Mouse (Mus musculus) liver, embryonic 15.5 days (tissue): ENCODE measurements around the gene Ildr1. TPM values are rescaled to one million over a fixed set of nuclear protein-coding genes. Genes with fewer than 3 reads are reported as not detected.

Experiments
- ATAC-seq: fragments of 200-750 bp; cut with Nextera tagmentation; 2 replicates; pipeline ENCODE4 v1.8.0; 2017; ENCODE audit warnings: moderate number of reproducible peaks, mild to moderate bottlenecking, moderate library complexity; ENCODE audit not compliant: insufficient read depth
- H3K27ac ChIP-seq: fragments of 300-500 bp; sonication (generic); replicated peaks from 2 replicates; pipeline ENCODE4 v1.5.1; 2015; ENCODE audit warnings: mild to moderate bottlenecking, inconsistent platforms
- H3K27me3 ChIP-seq: fragments of 300-500 bp; sonication (generic); 2 replicates; pipeline ENCODE4 v1.6.1; 2015; ENCODE audit warnings: mild to moderate bottlenecking, inconsistent platforms
- H3K36me3 ChIP-seq: fragments of 300-500 bp; sonication (generic); replicated peaks from 2 replicates; pipeline ENCODE4 v1.6.1; 2015; ENCODE audit warnings: moderate library complexity, mild to moderate bottlenecking, inconsistent platforms
- H3K4me1 ChIP-seq: fragments of 300-500 bp; sonication (generic); replicated peaks from 2 replicates; pipeline ENCODE4 v1.6.1; 2015; ENCODE audit warnings: inconsistent platforms
- H3K4me2 ChIP-seq: fragments of 300-500 bp; sonication (generic); 2 replicates; pipeline ENCODE4 v1.6.1; 2015; ENCODE audit warnings: moderate library complexity, mild to moderate bottlenecking, inconsistent platforms
- H3K4me3 ChIP-seq: fragments of 300-500 bp; sonication (generic); replicated peaks from 2 replicates; pipeline ENCODE4 v1.5.1; 2015; ENCODE audit warnings: mild to moderate bottlenecking, inconsistent platforms
- H3K9ac ChIP-seq: fragments of 300-500 bp; sonication (generic); 2 replicates; pipeline ENCODE4 v1.6.1; 2015; ENCODE audit warnings: moderate library complexity, mild to moderate bottlenecking, inconsistent platforms
- H3K9me3 ChIP-seq: fragments of 300-500 bp; sonication (generic); replicated peaks from 2 replicates; pipeline ENCODE4 v1.6.1; 2016; ENCODE audit warnings: inconsistent platforms
- WGBS: fragments of 180-500 bp; shearing (Covaris S2); methylation state at CpG from one replicate; pipeline ENCODE4 v1.1.7; 2015; ENCODE audit warnings: mixed read lengths; ENCODE audit not compliant: insufficient replicate concordance; 5-methylcytosine and 5-hydroxymethylcytosine counted together
- polyA plus RNA-seq: library from polyadenylated mRNA; unstranded; fragments of >200 nt; fragmentation: Nextera tagmentation; extraction: Ambion mirVana; gene quantifications from 2 replicates; pipeline ENCODE4 v1.2.1, GENCODE M21; 2015

Gene Ildr1
- polyA plus RNA-seq, 1 experiment from 2014 or later, result 0.03 TPM

DNA sequence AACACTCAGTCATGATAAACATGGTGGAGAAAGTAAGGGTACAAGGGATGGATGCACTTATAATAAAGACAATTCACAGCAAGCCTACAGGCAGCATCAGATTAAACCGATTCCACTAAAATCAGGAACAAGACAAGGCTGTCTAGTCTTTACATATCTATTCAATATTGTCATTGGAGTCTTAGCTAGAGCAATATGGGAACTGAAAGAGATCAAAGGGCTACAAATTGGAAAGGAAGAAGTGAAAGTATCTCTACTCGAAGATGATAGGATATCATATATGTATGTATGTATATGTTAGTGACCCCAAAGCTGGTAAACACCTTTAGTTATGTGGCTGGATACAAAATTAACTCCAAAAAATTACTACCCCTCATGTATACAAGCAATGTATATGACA, 35.2 kb downstream of the Ildr1 start:
- H3K27ac ChIP-seq, result no peak overlapping the region
- WGBS, result 51% methylated on average over 2 of the region's 2 CpGs
- H3K27me3 ChIP-seq, result no peaks in the 10 kb centered on the region
- H3K4me2 ChIP-seq, result no peak overlapping the region
- H3K4me3 ChIP-seq, result no peak overlapping the region
- H3K9ac ChIP-seq, result no peak overlapping the region
- ATAC-seq, result no peak
- no peaks in the 10 kb centered on the region for H3K36me3 ChIP-seq
- no peaks in the 10 kb centered on the region for H3K4me1 ChIP-seq
- H3K9me3 ChIP-seq, result no peaks in the 10 kb centered on the region

DNA sequence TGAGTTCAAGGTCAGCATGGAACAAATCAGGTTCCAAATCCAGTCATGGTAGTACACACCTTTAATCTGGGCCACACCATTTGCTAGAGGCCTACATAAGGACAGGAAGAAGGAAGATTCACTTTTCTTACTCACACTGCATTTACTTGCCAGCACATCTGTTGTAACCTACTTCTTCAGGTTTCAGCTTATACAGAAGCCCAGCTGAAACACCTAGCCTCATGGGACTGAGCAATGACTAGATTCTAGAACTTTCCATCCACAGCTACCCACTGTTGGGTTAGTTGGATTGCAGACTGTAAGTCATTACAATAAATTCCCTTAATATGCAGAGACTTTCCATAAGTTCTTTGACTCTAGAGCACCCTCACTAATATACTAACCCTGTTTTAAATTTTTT, 38.8 kb downstream of the Ildr1 start:
- Histone ChIP-seq H3K9ac (no peak overlapping the region), H3K4me2 (no peak overlapping the region), H3K27me3 (no peaks in the 10 kb centered on the region), H3K27ac (no peak overlapping the region), H3K36me3 (no peaks in the 10 kb centered on the region), H3K4me1 (no peaks in the 10 kb centered on the region), H3K4me3 (no peak overlapping the region), H3K9me3 (no peaks in the 10 kb centered on the region)
- no peak for ATAC-seq

DNA sequence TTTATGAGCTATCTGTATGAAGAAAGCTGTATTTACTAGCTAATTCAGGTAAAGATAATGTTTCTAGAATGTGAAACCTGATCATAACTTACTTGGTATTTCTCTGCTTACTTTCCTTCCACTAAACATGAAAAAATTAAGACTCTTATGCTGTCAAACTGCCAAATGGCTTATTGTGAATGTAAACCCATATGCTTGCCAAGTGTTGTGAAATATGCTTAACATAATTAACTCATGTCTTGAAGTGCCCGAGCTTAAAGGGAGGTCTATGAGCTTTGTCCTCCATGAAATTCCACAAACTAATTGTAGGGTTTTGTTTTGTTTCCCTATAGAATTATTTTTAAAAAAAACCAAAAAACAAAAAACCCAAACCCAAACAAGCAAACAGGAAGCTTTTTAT, 40.0 kb downstream of the Ildr1 start:
- Histone ChIP-seq H3K27me3 (no peaks in the 10 kb centered on the region), H3K4me1 (no peaks in the 10 kb centered on the region), H3K9me3 (no peaks in the 10 kb centered on the region), H3K27ac (no peak overlapping the region), H3K9ac (no peak overlapping the region), H3K4me2 (no peak overlapping the region), H3K36me3 (no peaks in the 10 kb centered on the region), H3K4me3 (no peak overlapping the region)
- no peak for ATAC-seq
- 45% methylated on average over 1 of the region's 1 CpGs for WGBS

DNA sequence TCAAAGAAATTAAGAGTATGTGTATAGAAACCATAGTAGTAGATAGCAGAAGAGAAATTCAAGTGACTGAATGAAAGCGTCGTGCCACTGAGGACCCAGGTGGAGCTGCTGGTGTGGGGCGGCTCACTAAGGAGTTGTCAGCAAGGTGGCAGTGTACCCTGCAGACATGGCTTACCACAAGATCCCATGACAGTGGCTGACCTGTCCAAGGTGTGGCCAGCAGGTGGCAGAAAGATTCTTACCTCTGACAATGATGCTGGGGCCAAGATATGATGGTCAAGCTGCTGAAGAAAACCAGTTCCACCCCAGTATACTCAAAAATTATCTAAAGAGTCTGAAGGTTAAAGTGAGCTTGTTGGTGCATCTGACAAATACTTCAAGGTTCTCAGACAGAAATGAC, 41.6 kb downstream of the Ildr1 start:
- no peak overlapping the region for H3K27ac ChIP-seq
- 74% methylated on average over 3 of the region's 3 CpGs for WGBS
- H3K4me3 ChIP-seq, result no peak overlapping the region
- no peak overlapping the region for H3K4me2 ChIP-seq
- no peak for ATAC-seq
- H3K36me3 ChIP-seq, result no peaks in the 10 kb centered on the region
- no peaks in the 10 kb centered on the region for H3K4me1 ChIP-seq
- H3K9me3 ChIP-seq, result no peaks in the 10 kb centered on the region
- no peaks in the 10 kb centered on the region for H3K27me3 ChIP-seq
- H3K9ac ChIP-seq, result no peak overlapping the region

DNA sequence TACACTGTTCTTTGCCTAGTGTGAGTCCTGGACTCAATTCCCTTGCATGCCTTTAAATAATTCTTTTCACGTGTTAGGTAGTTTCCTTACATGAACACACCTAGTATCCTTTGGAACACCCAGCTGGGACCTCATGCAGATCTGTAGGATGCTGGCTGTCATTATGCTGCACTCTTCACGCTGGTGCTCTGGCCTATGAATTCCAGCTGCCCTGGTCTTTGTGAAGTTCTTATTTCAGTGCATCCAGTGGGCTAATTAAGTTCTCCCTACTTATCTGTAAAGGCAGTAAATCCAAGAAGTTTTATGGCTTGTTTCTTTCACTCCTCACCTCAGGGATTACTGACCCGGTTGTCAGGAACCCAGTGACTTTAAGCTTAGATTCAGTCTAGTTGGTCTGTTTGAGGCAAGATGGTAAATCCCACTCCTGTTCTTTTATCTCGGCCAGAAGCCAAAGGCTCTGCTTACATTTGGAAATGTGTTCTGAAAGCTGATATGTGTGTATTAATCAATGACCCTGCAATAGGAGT, 45.7 kb downstream of the Ildr1 start:
- no peak overlapping the region for H3K4me2 ChIP-seq
- no peak overlapping the region for H3K4me3 ChIP-seq
- no peaks in the 10 kb centered on the region for H3K4me1 ChIP-seq
- ATAC-seq, result no peak
- no peak overlapping the region for H3K9ac ChIP-seq
- 37% methylated on average over 4 of the region's 4 CpGs for WGBS
- no peak overlapping the region for H3K27ac ChIP-seq
- no peaks in the 10 kb centered on the region for H3K36me3 ChIP-seq
- no peaks in the 10 kb centered on the region for H3K9me3 ChIP-seq
- no peaks in the 10 kb centered on the region; the same call in 1 of the 2 replicates for H3K27me3 ChIP-seq

DNA sequence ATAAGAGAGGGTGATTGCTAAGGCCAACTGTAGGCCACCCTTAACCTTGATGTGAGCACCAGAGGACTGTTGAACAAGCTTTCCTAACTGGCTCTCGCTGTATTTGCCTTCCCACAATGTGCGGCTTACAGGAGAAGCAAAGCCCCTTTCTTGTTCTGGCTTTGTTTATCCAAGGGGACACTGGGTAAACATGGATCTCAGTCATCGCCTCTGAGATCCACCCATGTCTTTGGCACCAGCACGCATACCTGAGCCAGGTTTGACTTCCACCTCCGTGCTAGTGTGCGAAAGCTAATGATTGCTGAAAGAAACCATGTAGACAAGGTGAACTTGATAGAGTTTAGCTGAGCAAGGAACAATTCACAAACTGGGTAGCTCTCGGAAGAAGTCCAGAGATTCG, 49.8 kb downstream of the Ildr1 start:
- ATAC-seq, result no peak
- Histone ChIP-seq H3K36me3 (no peaks in the 10 kb centered on the region), H3K9me3 (no peaks in the 10 kb centered on the region), H3K4me1 (no peaks in the 10 kb centered on the region), H3K27ac (no peak overlapping the region), H3K27me3 (no peaks in the 10 kb centered on the region; the same call in 1 of the 2 replicates), H3K4me3 (no peak overlapping the region), H3K4me2 (no peak overlapping the region), H3K9ac (no peak overlapping the region)
- 63% methylated on average over 8 of the region's 8 CpGs for WGBS

DNA sequence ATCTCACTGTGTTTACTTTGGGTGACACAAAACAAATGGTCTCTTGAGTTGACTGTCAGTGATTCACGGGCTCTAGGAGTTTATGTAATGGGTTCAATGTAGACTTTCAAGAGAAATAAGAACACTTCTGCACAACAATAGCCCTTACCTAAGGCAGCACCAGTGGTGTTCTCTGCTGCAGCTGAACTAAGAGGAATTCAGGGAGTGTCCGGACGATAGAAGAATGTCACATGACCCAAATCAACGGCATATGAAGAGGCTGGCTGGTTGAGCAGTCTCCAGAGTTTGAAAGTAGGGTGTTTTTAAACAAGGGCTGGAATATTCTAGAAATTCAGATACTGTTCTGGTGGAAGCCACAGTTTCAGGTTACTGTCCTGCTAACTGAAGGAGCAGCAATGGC, 53.3 kb downstream of the Ildr1 start:
- no peak overlapping the region for H3K4me2 ChIP-seq
- H3K27ac ChIP-seq, result no peak overlapping the region
- ATAC-seq, result no peak
- H3K9ac ChIP-seq, result no peak overlapping the region
- H3K4me3 ChIP-seq, result no peak overlapping the region
- no peaks in the 10 kb centered on the region for H3K4me1 ChIP-seq
- no peaks in the 10 kb centered on the region; the same call in 1 of the 2 replicates for H3K27me3 ChIP-seq
- WGBS, result 72% methylated on average over 4 of the region's 4 CpGs
- H3K36me3 ChIP-seq, result no peaks in the 10 kb centered on the region
- H3K9me3 ChIP-seq, result no peaks in the 10 kb centered on the region

DNA sequence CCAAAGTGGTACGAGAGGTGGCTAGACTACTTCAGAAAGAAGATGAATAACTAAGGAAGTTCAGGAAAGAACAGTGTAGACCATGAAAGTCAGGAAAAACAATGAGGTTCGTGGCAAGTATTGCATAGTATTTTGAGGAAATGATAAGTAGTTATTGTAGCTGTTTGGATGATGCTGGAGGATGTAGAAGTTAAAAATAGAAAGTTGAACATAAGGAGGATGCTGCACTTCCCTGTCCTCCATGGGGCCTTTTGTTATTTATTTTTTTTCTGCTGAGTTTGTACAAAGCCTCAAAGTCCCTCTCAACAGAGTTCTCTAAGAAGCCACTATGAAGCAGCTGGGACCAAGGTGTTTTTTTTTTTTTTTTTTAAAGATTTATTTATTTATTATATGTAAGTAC, 54.0 kb downstream of the Ildr1 start:
- no peak overlapping the region for H3K4me3 ChIP-seq
- H3K9ac ChIP-seq, result no peak overlapping the region
- no peak overlapping the region for H3K27ac ChIP-seq
- 24% methylated on average over 2 of the region's 2 CpGs for WGBS
- H3K4me1 ChIP-seq, result no peaks in the 10 kb centered on the region
- no peaks in the 10 kb centered on the region for H3K27me3 ChIP-seq
- no peak overlapping the region for H3K4me2 ChIP-seq
- H3K9me3 ChIP-seq, result no peaks in the 10 kb centered on the region
- H3K36me3 ChIP-seq, result no peaks in the 10 kb centered on the region
- ATAC-seq, result no peak

DNA sequence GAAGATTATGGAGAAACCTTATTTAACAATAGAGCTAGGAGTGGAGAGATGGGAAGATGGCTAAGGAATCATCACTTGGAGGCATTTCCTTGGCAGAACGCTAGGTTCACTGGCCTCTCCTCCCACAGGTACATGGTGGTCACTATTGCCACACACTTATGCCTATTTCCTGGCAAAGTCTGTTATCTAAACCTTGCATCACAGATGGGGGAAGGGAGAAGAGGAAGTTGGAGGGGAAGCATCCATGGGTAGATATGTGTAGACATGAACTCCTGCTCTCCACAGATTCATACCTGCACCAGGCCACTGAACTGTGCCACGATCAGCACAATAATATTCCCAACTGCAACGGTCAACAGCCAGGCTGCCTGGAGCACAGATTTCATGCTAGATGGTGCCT, 58.2 kb downstream of the Ildr1 start:
- Histone ChIP-seq H3K9ac (no peak overlapping the region), H3K9me3 (no peaks in the 10 kb centered on the region), H3K27ac (no peak overlapping the region), H3K36me3 (0 out of 2 replicates have a peak, but pooled peaks cover 6% of the 10 kb centered on the region), H3K4me2 (no peak overlapping the region), H3K27me3 (no peaks in the 10 kb centered on the region), H3K4me3 (no peak overlapping the region), H3K4me1 (no peaks in the 10 kb centered on the region)
- WGBS, result 57% methylated on average over 3 of the region's 3 CpGs
- no peak for ATAC-seq

DNA sequence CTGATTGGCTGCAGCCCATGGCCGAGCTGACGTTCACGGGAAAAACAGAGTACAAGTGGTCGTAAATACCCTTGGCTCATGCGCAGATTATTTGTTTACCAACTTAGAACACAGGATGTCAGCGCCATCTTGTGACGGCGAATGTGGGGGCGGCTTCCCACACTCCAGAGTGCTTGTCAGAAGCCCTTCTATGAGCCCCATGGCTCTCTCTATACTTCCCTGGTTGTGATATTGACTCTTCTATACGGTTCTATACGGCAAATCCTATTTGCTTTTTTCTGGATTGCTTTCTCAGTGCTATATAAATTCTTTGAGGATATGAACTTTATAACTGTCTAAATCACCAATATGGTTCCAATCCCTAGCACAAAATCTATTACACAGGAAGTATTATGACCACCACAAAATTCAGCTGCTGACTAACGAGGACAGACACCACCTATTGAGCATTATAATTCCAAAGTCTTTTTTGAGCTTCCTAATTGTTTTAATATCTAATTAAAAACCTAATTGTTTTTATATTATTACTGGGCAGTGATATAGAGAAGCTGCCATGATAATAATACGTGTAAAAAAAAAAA, 76.5 kb downstream of the Ildr1 start:
- H3K27ac ChIP-seq, result no peak overlapping the region
- no peak overlapping the region for H3K9ac ChIP-seq
- no peaks in the 10 kb centered on the region for H3K27me3 ChIP-seq
- H3K4me2 ChIP-seq, result no peak overlapping the region
- H3K4me1 ChIP-seq, result no peaks in the 10 kb centered on the region
- no peaks in the 10 kb centered on the region for H3K36me3 ChIP-seq
- 54% methylated on average over 10 of the region's 13 CpGs for WGBS
- H3K4me3 ChIP-seq, result no peak overlapping the region
- no peaks in the 10 kb centered on the region for H3K9me3 ChIP-seq
- peak; percentile 52 for ATAC-seq

DNA sequence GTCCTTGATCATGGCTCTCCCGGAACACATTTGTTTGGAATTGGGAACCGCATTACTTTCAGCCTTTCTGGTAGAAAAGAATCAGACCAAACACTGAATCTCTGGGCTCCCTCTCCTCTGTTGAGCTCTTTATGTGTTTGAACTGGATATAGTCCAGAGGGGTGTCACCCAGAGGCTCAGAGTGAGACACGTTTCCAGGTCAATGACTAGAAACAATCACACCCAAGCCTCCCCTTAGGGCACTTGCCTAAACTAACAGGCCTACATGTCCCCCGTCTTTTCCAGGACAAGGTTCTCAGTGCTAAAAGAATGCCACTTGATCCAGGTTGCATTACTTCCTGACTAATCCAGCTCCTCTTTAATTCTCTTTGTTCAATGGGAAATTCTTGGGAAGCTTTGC, 77.1 kb downstream of the Ildr1 start:
- ATAC-seq, result no peak
- Histone ChIP-seq H3K9me3 (no peaks in the 10 kb centered on the region), H3K27me3 (peaks cover 4% of the 10 kb centered on the region; the same call in 1 of the 2 replicates), H3K4me1 (no peaks in the 10 kb centered on the region), H3K36me3 (no peaks in the 10 kb centered on the region), H3K4me2 (no peak overlapping the region), H3K4me3 (no peak overlapping the region), H3K9ac (no peak overlapping the region), H3K27ac (no peak overlapping the region)
- 71% methylated on average over 4 of the region's 4 CpGs for WGBS

DNA sequence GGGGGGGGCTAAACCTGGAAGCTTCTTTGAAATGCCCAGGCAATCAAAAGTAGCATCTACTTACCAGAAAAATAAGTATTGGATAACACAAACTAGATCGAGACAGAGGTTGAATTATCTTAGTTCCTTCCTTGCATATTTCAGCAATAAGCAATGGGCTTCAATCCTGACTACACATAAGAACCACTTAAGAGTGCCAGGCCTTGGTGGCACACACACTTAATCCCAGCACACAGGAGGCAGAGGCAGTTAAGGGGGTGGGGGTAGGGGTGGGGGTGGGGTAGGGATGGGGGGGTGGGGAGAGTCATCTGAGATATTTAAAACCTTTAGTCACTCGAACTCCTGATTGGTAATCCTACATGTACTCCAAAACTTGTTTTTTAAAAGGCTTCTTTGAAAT, 77.5 kb downstream of the Ildr1 start:
- ATAC-seq, result no peak
- H3K4me1 ChIP-seq, result no peaks in the 10 kb centered on the region
- no peaks in the 10 kb centered on the region for H3K36me3 ChIP-seq
- 57% methylated on average over 2 of the region's 2 CpGs for WGBS
- no peak overlapping the region for H3K4me2 ChIP-seq
- H3K27ac ChIP-seq, result no peak overlapping the region
- no peaks in the 10 kb centered on the region for H3K9me3 ChIP-seq
- no peak overlapping the region for H3K9ac ChIP-seq
- peaks cover 5% of the 10 kb centered on the region; the same call in 1 of the 2 replicates for H3K27me3 ChIP-seq
- no peak overlapping the region for H3K4me3 ChIP-seq
